Mouse (Mus musculus) liver, adult 2 months (tissue): ENCODE data around the gene Ctu1.

Experiments
- CTCF ChIP-seq: fragments of 200-500 bp; IDR thresholded peaks from 2 replicates; pipeline ENCODE4 v1.5.1; 2011; ENCODE audit warnings: low read depth, low read length, control low read depth
- POLR2A ChIP-seq: fragments of 200-500 bp; IDR thresholded peaks from 2 replicates; pipeline ENCODE4 v1.6.1; 2011; ENCODE audit warnings: low read length, control low read depth; ENCODE audit not compliant: insufficient read depth; ENCODE audit errors: extremely low read depth

DNA sequence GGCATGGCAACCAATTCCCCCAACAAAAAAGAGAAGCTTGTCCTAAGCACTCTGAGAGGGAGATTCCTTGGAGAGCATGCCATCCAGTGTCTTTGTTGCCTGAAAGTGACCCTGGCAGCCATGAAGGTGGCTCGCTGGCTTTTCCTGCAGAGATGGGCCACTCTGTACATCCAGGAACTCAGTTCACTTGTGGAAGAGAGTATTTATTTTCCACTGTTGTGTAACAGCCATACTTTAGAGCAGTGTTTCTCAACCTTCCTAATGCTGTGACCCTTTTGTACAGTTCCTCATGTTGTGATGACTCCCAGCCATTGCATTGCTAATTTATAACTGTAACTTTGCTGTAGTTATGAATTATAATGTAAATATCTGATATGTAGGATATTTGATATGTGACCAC, 34.7 kb upstream of the Ctu1 start:
- TF ChIP-seq CTCF, result no peak
- no peak for TF ChIP-seq POLR2A
